Mouse (Mus musculus) kidney, postnatal 4 days (tissue): ENCODE results near the gene Abhd8.
A peak's percentile ranks its signal among the peaks of the same experiment; 100 is the strongest.

ENCODE experiments used
- DNase-seq, 2 experiments: peaks; one replicate each; pipeline ENCODE4 v3.0.0; 2021; ENCODE audit warnings: mixed read lengths in 2 of 2

Abhd8 gene

GRCm38 (mm10) chr8:71463188-71464033, at the start of gene Abhd8:
Gene Abhd8, minus strand, starts transcription at chr8:71463655.
- peak; percentile 98 to 99 for DNase-seq

GRCm38 (mm10) chr8:71511644-71512043, 48.2 kb upstream of the Abhd8 start, which contains the start of gene Plvap:
Gene Plvap, minus strand, starts transcription at chr8:71511752.
- DNase-seq = peak; percentile 43 to 61

- DNase-seq = no peak
Measured at GRCm38 (mm10) chr8:71509316-71509715, 45.9 kb upstream of the Abhd8 start.

GRCm38 (mm10) chr8:71507589-71508104, 44.2 kb upstream of the Abhd8 start:
- DNase-seq = peak; percentile 87 to 92

GRCm38 (mm10) chr8:71505979-71506378, 42.5 kb upstream of the Abhd8 start:
- DNase-seq = no peak

GRCm38 (mm10) chr8:71505326-71505725, 41.9 kb upstream of the Abhd8 start:
- DNase-seq = no peak

GRCm38 (mm10) chr8:71504349-71504748, 40.9 kb upstream of the Abhd8 start:
- DNase-seq = no peak

- peak; percentile 72 to 80 for DNase-seq
Measured at GRCm38 (mm10) chr8:71498816-71499690, 35.6 kb upstream of the Abhd8 start.

GRCm38 (mm10) chr8:71497881-71498501, 34.5 kb upstream of the Abhd8 start:
- peak; percentile 58 to 75 for DNase-seq

GRCm38 (mm10) chr8:71497077-71497645, 33.7 kb upstream of the Abhd8 start:
- DNase-seq = no peak

GRCm38 (mm10) chr8:71496481-71496880, 33.0 kb upstream of the Abhd8 start:
- peak; percentile 96 for DNase-seq

GRCm38 (mm10) chr8:71495811-71496210, 32.4 kb upstream of the Abhd8 start:
- peak in 1 of 2 experiments; percentile 51 for DNase-seq

- DNase-seq = peak; percentile 92 to 94
Measured at GRCm38 (mm10) chr8:71495039-71495438, 31.6 kb upstream of the Abhd8 start.

GRCm38 (mm10) chr8:71488454-71488853, 25.0 kb upstream of the Abhd8 start:
- DNase-seq = peak; percentile 90 to 92

- peak; percentile 84 to 91 for DNase-seq
Measured at GRCm38 (mm10) chr8:71487691-71488445, 24.4 kb upstream of the Abhd8 start, which contains the start of gene Gtpbp3. Gene Gtpbp3, plus strand, starts transcription at chr8:71488103.

GRCm38 (mm10) chr8:71486136-71486529, 22.7 kb upstream of the Abhd8 start:
- DNase-seq = no peak

GRCm38 (mm10) chr8:71485142-71486135, 22.0 kb upstream of the Abhd8 start, which contains the start of gene Ano8:
Gene Ano8, minus strand, starts transcription at chr8:71485963.
- DNase-seq = peak; percentile 88 to 93

- DNase-seq = no peak
Measured at GRCm38 (mm10) chr8:71484736-71485135, 21.3 kb upstream of the Abhd8 start.

GRCm38 (mm10) chr8:71483932-71484331, 20.5 kb upstream of the Abhd8 start:
- DNase-seq = peak; percentile 85 to 89

GRCm38 (mm10) chr8:71478943-71479342, 15.5 kb upstream of the Abhd8 start:
- DNase-seq = no peak
